Mouse (Mus musculus) layer of hippocampus, postnatal 14 days (tissue): Measurements from ENCODE around the gene Gm13757. TPM values are rescaled to one million over a fixed set of nuclear protein-coding genes. Genes with fewer than 3 reads are reported as not detected.
"Not testable (repeated sequence)": the region's sequence is repeated elsewhere in the genome, so short reads cannot be mapped to it uniquely, and the experiment has no call there.

Source experiments
- DNase-seq, 2 experiments: peaks; one replicate each; pipeline ENCODE4 v3.0.0; 2021 to 2022; ENCODE audit warnings: low spot score in 2 of 2, mixed read lengths in 1 of 2
- long read RNA-seq, 2 experiments: library from polyadenylated mRNA; stranded (forward); transcript quantifications; one replicate each; pipeline ENCODE4 v2.0.0; 2021
- total RNA-seq, 2 experiments: library from RNA; stranded (reverse); gene quantifications; 2 replicates each; pipeline ENCODE4 v1.2.3; 2021

Gene Gm13757
- total RNA-seq, result not detected
- long read RNA-seq, experiment 1, result 0 reads
- long read RNA-seq, experiment 2, result 0 reads

DNA sequence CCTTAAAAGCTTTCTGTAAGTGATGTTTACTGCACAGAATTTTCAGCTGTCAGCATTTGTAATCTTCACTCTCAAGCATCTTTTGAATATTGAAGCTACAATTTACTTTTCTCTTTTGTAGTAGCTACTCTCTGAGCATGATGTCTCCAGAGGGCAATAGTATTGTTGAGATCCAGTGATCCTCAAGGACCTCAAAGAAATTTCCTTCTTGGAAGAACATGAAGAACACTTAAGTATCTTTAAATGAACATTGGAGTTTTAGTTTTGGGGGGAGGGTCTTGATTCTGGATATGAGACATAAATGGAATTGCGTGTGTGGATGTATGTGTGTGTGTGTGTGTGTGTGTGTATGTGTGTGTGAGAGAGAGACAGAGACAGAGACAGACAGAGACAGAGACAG, at the start of gene Gm13757:
Gm13757 (minus strand) TSS at position 101 of the 400 bp plus-strand sequence.
- no peak for DNase-seq

DNA sequence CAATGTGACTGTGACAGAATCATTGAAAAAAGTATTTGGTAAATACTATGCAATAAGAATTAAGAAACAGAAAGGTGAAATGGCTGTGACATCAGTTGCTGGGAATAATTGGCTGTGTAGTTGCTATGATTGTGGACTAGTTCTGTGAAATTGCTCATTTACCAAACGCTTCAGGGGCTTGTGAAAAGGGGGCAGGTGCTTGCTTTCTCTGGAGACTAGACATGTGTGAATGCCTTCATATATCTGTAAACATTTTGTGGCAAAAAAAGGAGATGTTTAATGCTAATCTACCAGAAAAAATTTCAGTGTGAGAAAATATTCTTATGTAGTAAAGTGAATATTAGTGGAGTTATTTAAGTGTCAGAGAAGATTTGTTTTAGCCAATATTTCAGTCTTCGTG, 44.1 kb upstream of the Gm13757 start, which contains the start of gene Olfr1185-ps1:
Olfr1185-ps1 (plus strand) TSS at position 301 of the 400 bp plus-strand sequence.
- DNase-seq, result no peak

DNA sequence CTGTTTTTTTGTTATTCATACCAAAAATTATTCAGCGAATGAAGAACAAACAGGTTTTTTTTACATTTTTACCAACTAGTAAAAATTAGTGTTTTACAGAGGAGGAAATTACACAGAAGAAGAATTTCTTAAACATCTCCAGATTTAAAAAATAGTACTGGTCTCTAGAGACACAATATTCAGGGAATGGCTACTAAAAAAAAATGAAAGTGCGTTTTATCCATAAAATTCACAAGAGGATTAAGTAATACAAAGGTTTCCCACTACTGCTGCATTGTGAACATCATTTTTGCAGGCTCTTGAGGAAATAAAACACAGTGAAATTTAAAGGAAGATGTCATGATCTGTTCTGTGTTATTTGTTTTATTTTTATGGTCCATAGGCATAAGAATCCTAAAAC, 34.4 kb upstream of the Gm13757 start, which contains the start of gene Olfr1184:
Olfr1184 (plus strand) TSS at position 301 of the 400 bp plus-strand sequence.
- no peak for DNase-seq

DNA sequence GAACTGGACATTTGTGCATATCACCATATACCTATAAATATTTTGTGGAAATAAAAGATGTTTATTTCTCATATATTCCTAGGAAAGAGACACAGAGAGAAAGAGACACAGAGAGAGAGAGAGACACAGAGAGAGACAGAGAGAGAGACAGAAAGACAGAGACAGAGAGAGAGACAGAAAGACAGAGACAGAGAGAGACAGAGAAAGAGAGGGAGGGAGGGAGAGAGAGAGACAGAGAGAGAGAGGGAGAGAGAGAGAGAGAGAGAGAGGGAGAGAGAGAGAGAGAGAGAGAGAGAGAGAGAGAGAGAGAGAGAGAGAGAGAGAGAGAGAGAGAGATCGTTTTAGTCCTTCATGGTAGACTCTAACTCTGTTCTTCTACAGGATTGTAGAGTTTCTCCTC, 5.6 kb upstream of the Gm13757 start, which contains the start of gene Olfr1183:
Olfr1183 (plus strand) TSS at position 301 of the 400 bp plus-strand sequence.
- DNase-seq, result not testable (repeated sequence)

DNA sequence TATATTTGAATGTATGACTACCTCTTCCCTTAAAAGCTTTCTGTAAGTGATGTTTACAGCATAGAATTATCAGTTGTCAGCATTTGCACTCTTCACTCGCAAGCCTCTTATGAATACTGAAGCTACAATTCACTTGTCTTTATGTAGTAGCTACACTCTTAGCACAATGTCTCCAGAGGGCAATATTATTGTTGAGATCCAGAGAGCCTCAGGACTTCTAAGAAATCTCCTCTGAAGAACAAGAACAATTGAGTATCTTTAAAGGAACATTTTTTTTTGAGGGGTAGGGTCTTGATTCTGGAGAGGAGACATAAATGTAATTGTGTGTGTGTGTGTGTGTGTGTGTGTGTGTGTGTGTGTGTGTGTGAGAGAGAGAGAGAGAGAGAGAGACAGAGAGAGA, 22.9 kb downstream of the Gm13757 start, which contains the start of gene Olfr1181:
Olfr1181 (minus strand) TSS at position 101 of the 400 bp plus-strand sequence.
- DNase-seq, result no peak

DNA sequence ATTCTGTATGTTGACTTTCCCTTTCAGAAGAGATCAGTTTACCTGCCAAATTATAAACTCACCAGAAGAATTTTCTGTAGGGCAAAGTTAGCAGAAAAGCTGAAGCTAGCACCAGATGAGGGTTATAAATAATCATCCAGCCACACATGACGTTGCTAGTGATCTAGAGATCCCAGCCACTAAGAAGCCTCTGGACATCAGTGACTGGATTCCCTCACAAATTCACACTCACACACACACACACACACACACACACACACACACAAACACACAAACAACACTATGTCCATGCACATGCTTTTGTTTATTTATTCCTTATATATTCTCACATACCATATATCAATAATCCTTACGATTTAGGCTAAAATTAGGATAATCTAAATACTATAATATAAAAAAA, 29.9 kb downstream of the Gm13757 start, which contains the start of gene Olfr1180:
Olfr1180 (minus strand) TSS at position 101 of the 400 bp plus-strand sequence.
- no peak for DNase-seq

DNA sequence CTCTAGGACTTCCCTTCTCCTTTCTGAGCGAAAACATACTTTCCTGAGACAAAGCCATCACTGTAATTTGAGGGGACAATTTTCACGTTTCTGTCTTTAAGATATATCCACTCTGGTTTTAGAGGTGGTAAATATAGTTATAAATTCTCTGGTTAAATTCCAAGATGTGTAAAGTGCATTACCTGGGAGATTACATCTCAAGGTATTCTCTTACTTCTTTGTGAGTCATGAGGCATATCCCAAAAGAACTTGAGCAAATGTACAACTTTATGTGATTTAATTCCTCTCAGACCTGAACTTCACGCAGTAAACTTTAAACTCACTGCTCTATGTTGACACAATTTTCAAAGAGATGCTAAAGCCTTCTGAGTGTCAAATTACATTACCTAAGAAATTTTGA, 42.6 kb downstream of the Gm13757 start, which contains the start of gene Olfr1179:
Olfr1179 (minus strand) TSS at position 101 of the 400 bp plus-strand sequence.
- no peak for DNase-seq

Other genes starting within 250 kb of the Gm13757 start
- not detected for gene Olfr1170, start 220.8 kb downstream of the Gm13757 start, total RNA-seq
- not detected for gene Olfr1173, start 169.3 kb downstream of the Gm13757 start, total RNA-seq
- gene Olfr1174-ps, start 134.0 kb downstream of the Gm13757 start, total RNA-seq, result not detected
- not detected for gene Olfr1175-ps, start 121.9 kb downstream of the Gm13757 start, total RNA-seq
- gene Olfr1176, start 112.4 kb downstream of the Gm13757 start, total RNA-seq, result not detected
- gene Olfr1177-ps, start 102.6 kb downstream of the Gm13757 start, total RNA-seq, result not detected
- gene Olfr1178, start 62.1 kb downstream of the Gm13757 start, total RNA-seq, result not detected
- not detected for gene Olfr1179, start 42.7 kb downstream of the Gm13757 start, total RNA-seq
- not detected for gene Olfr1180, start 30.0 kb downstream of the Gm13757 start, total RNA-seq
- not detected for gene Olfr1181, start 23.0 kb downstream of the Gm13757 start, total RNA-seq
- not detected for gene Olfr1183, start 5.7 kb upstream of the Gm13757 start, total RNA-seq
- gene Olfr1184, start 34.5 kb upstream of the Gm13757 start, total RNA-seq, result not detected
- gene Olfr1185-ps1, start 44.2 kb upstream of the Gm13757 start, total RNA-seq, result not detected
- gene Olfr1186, start 69.4 kb upstream of the Gm13757 start, total RNA-seq, result not detected
- gene Olfr1188, start 107.8 kb upstream of the Gm13757 start, total RNA-seq, result not detected
- not detected for gene Olfr1189, start 137.3 kb upstream of the Gm13757 start, total RNA-seq
- under 1 TPM in 1 of 2 experiments, not detected in 1; 0.07 TPM for gene Olfr1191-ps1, start 191.4 kb upstream of the Gm13757 start, total RNA-seq
- not detected for gene Olfr1192-ps1, start 199.4 kb upstream of the Gm13757 start, total RNA-seq
- not detected for gene Olfr1193, start 226.5 kb upstream of the Gm13757 start, total RNA-seq
- not detected for gene Olfr1195, start 240.1 kb upstream of the Gm13757 start, total RNA-seq